Mouse (Mus musculus) ES-E14 (cell line): Measurements from ENCODE around the gene Ptprs. TPM values are rescaled to one million over a fixed set of nuclear protein-coding genes. Genes with fewer than 3 reads are reported as not detected.

Experiments used
- DNase-seq: peaks from one replicate; pipeline ENCODE4 v3.0.0-alpha.2; 2013; ENCODE audit warnings: low read depth, low spot score
- H3K27ac ChIP-seq: 2 replicates; pipeline ENCODE4 v1.5.1; 2012; ENCODE audit warnings: low read depth, mild to moderate bottlenecking, low read length, moderate library complexity, mixed read lengths; ENCODE audit not compliant: poor library complexity, insufficient read depth, severe bottlenecking
- H3K36me3 ChIP-seq: 2 replicates; pipeline ENCODE4 v1.6.1; 2012; ENCODE audit warnings: mild to moderate bottlenecking, low read length, moderate library complexity, mixed read lengths; ENCODE audit not compliant: control insufficient read depth, poor library complexity, insufficient read depth, severe bottlenecking
- H3K4me1 ChIP-seq, 2 experiments: fragments of 150-350 bp in 1 of 2; sonication (generic) in 1 of 2; 2 replicates each; pipeline ENCODE4 v1.6.1; 2012; ENCODE audit warnings: low read length in 2 of 2, mild to moderate bottlenecking in 1 of 2, mixed read lengths in 1 of 2; ENCODE audit not compliant: control insufficient read depth in 2 of 2, insufficient read depth in 2 of 2, poor library complexity in 1 of 2
- H3K4me3 ChIP-seq, 2 experiments: fragments of 150-350 bp in 1 of 2; sonication (generic) in 1 of 2; 2 replicates each; pipeline ENCODE4 v1.5.1; 2012; ENCODE audit warnings: low read length in 2 of 2, low read depth in 1 of 2, mild to moderate bottlenecking in 1 of 2, mixed read lengths in 1 of 2; ENCODE audit not compliant: insufficient read depth in 1 of 2, poor library complexity in 1 of 2, severe bottlenecking in 1 of 2
- H3K9ac ChIP-seq: 2 replicates; pipeline ENCODE4 v1.6.1; 2012; ENCODE audit warnings: low read depth, mild to moderate bottlenecking, low read length, mixed read lengths; ENCODE audit not compliant: poor library complexity, insufficient read depth, severe bottlenecking
- H3K9me3 ChIP-seq: fragments of 150-350 bp; sonication (generic); 2 replicates; pipeline ENCODE4 v1.6.1; 2012; ENCODE audit warnings: low read depth, mild to moderate bottlenecking, low read length; ENCODE audit not compliant: control insufficient read depth, insufficient read depth
- CHD2 ChIP-seq: IDR thresholded peaks from 2 replicates; pipeline ENCODE4 v1.6.1; 2014; ENCODE audit warnings: mild to moderate bottlenecking, low read depth, low read length, inconsistent platforms
- HCFC1 ChIP-seq: IDR thresholded peaks from 2 replicates; pipeline ENCODE4 v1.6.1; 2012; ENCODE audit warnings: low read length, inconsistent platforms, borderline replicate concordance; ENCODE audit not compliant: insufficient read depth
- MAFK ChIP-seq: IDR thresholded peaks from 2 replicates; pipeline ENCODE4 v1.6.1; 2014; ENCODE audit warnings: mild to moderate bottlenecking, low read depth, low read length, inconsistent platforms; ENCODE audit not compliant: insufficient read depth
- ZC3H11A ChIP-seq: IDR thresholded peaks from 2 replicates; pipeline ENCODE4 v1.6.1; 2012; ENCODE audit warnings: low read depth, mild to moderate bottlenecking, inconsistent platforms, low read length, borderline replicate concordance
- ZNF384 ChIP-seq: IDR thresholded peaks from 2 replicates; pipeline ENCODE4 v1.6.1; 2012; ENCODE audit warnings: low read depth, low read length, inconsistent platforms
- in situ Hi-C, 2 experiments: fragments of 600-800 bp; cut with MboI; formaldehyde crosslinking; loops; one replicate each; pipeline ENCODE4 v1.15.1; 2025; ENCODE audit warnings: low sequenced_read_pairs in 2 of 2, inconsistent platforms in 1 of 2; ENCODE audit not compliant: unreplicated experiment in 2 of 2
- total RNA-seq: library from RNA; depleted of rRNA; stranded (reverse); fragments of 300-350 nt; gene quantifications from 2 replicates; pipeline ENCODE4 v1.2.3, GENCODE M21; 2012

Gene Ptprs
- total RNA-seq, 1 experiment = 128 TPM

- H3K36me3 ChIP-seq = peaks cover 52% of the 10 kb centered on the region; the same call in 1 of the 2 replicates
- in situ Hi-C loops = no loop called here
- H3K4me3 ChIP-seq = peak overlapping the region in 1 of 2 experiments; percentile 2; a peak in 1 of 4 replicates
- no peak overlapping the region for H3K27ac ChIP-seq
- 0 out of 2 replicates have a peak overlapping the region, but pooled peaks have one; percentile 22 for H3K9ac ChIP-seq
- no peak for DNase-seq
- H3K4me1 ChIP-seq = peaks cover 0 to 12% of the 10 kb centered on the region in 2 experiments; a peak in 1 of 4 replicates
- H3K9me3 ChIP-seq = no peaks in the 10 kb centered on the region
- TF ChIP-seq ZNF384 (no peak), CHD2 (no peak), HCFC1 (no peak), MAFK (no peak), ZC3H11A (no peak)
Measured at GRCm38 (mm10) chr17:56413113-56413512, 63.2 kb downstream of the Ptprs start.

DNA sequence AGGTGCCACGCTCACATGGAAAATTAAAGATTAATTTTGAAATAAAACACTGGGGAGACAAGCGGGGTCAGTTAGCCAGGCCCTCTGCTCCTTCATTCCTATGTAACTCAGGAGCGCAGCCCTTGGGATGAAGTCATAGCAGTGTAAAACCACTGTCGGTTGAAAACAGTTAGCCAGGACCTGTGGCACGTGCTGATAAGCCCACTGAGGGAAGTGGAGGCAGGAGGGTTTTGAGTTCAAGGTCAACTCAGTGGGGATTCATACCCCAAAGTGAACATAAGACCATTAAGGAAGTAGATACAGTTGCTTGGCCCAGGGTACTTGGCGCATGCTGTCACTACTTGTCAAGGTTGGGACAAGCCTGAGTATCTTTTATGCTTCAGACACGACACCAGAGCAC is 64.8 kb downstream of the Ptprs start:
- H3K27ac ChIP-seq = no peak overlapping the region
- no peak overlapping the region for H3K4me3 ChIP-seq
- no peak for TF ChIP-seq CHD2
- no peak for TF ChIP-seq ZC3H11A
- TF ChIP-seq HCFC1 = no peak
- TF ChIP-seq MAFK = no peak
- no peak for TF ChIP-seq ZNF384
- H3K36me3 ChIP-seq = peaks cover 35% of the 10 kb centered on the region; the same call in 1 of the 2 replicates
- no peaks in the 10 kb centered on the region for H3K9me3 ChIP-seq
- peaks cover 0 to 9% of the 10 kb centered on the region in 2 experiments; a peak in 1 of 4 replicates for H3K4me1 ChIP-seq
- no peak overlapping the region for H3K9ac ChIP-seq
- no peak for DNase-seq
- in situ Hi-C loops = no loop called here

- H3K9ac ChIP-seq = no peak overlapping the region
- TF ChIP-seq ZC3H11A (no peak), ZNF384 (no peak), CHD2 (no peak), HCFC1 (no peak), MAFK (no peak)
- H3K9me3 ChIP-seq = no peaks in the 10 kb centered on the region
- in situ Hi-C loops = no loop called here
- peaks cover 33% of the 10 kb centered on the region; the same call in 1 of the 2 replicates for H3K36me3 ChIP-seq
- no peak for DNase-seq
- H3K4me1 ChIP-seq = peaks cover 0 to 9% of the 10 kb centered on the region in 2 experiments; a peak in 1 of 4 replicates
- H3K27ac ChIP-seq = no peak overlapping the region
- no peak overlapping the region for H3K4me3 ChIP-seq
Measured at GRCm38 (mm10) chr17:56409759-56410158, 66.5 kb downstream of the Ptprs start.

DNA sequence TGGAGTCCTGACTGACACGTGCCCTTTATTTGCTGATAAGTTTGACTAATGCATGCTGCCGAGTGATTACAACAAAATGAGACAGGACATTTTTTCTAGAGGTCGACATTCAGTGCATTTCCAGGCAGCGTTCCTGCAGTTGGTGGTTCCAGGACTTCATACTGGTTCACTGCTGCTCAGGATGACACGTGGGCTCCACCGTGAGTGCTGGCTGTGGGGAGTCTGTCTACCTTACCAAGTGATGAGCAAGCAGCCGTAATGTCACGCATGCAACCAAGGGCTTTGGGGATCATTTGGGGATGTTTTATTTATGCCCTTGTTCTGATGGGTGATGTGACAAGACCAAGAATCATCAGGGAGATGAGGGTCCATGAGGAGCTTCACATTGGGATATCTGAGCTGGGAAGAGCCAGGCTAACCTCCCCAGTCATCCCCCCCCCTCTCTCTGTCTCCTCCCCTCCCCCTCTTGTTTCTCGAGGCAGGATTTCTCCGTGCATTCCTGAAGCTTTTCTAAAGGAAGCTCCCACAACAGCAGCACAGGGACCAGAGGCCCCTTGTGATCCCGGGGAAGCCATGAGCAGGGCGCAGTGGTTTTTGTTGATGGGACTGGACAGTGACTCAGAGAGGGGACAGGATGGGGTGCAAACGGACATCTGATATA is 67.2 kb downstream of the Ptprs start:
- TF ChIP-seq HCFC1 (no peak), ZC3H11A (no peak), CHD2 (no peak), ZNF384 (no peak), MAFK (no peak)
- Histone ChIP-seq H3K9me3 (no peaks in the 10 kb centered on the region), H3K36me3 (peaks cover 26% of the 10 kb centered on the region; the same call in 1 of the 2 replicates), H3K27ac (no peak overlapping the region), H3K9ac (no peak overlapping the region), H3K4me1 (peaks cover 0 to 9% of the 10 kb centered on the region in 2 experiments; a peak in 1 of 4 replicates), H3K4me3 (no peak overlapping the region)
- no peak for DNase-seq
- in situ Hi-C loops = no loop called here

DNA sequence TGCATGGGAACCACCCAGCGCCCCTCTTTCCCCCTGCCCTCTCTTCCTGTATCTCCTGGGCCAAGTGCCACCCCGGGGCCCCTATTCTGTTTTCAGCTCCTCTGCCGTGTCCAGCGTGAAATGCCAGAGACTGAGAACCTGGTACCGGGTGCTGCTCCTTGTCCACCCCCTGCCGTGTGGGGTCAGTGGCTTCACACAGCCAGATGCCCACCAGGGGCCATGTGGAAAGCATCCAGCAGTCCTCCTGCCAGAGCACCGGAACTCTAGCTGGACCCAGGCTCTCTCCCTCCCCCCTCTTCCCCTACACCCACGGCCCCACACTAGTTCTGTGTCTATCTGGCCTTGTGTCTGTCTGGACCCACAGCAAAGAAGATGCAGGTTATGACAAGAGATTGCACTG is 68.9 kb downstream of the Ptprs start:
- peaks cover 14% of the 10 kb centered on the region; the same call in 1 of the 2 replicates for H3K36me3 ChIP-seq

More for the DNA sequence above, 68.9 kb downstream of the Ptprs start:
- Histone ChIP-seq H3K9ac (no peak overlapping the region), H3K9me3 (no peaks in the 10 kb centered on the region), H3K27ac (no peak overlapping the region), H3K4me1 (peaks cover 0 to 5% of the 10 kb centered on the region in 2 experiments; a peak in 1 of 4 replicates), H3K4me3 (no peak overlapping the region)
- no peak for TF ChIP-seq CHD2
- no peak for TF ChIP-seq MAFK
- no peak for TF ChIP-seq ZC3H11A
- no peak for TF ChIP-seq HCFC1
- TF ChIP-seq ZNF384 = no peak
- no peak for DNase-seq
- in situ Hi-C loops = no loop called here
